Mouse (Mus musculus) limb, embryonic 12.5 days (tissue): ENCODE data around the gene Gpbar1. TPM values are rescaled to one million over a fixed set of nuclear protein-coding genes. Genes with fewer than 3 reads are reported as not detected.
A peak's percentile ranks its signal among the peaks of the same experiment; 100 is the strongest.
"Not testable (repeated sequence)": the region's sequence is repeated elsewhere in the genome, so short reads cannot be mapped to it uniquely, and the experiment has no call there.

Source experiments
- ATAC-seq: fragments of 200-750 bp; cut with Nextera tagmentation; 2 replicates; pipeline ENCODE4 v1.8.0; 2017; ENCODE audit warnings: low read depth, moderate TSS enrichment; ENCODE audit not compliant: insufficient number of reproducible peaks, insufficient read depth, low FRiP score, low TSS enrichment
- H3K27ac ChIP-seq: fragments of 300-500 bp; sonication (generic); 2 replicates; pipeline ENCODE4 v1.5.1; 2016; ENCODE audit warnings: mild to moderate bottlenecking, moderate library complexity
- H3K27me3 ChIP-seq: fragments of 300-500 bp; sonication (generic); 2 replicates; pipeline ENCODE4 v1.6.1; 2016; ENCODE audit warnings: mild to moderate bottlenecking, moderate library complexity
- H3K36me3 ChIP-seq: fragments of 300-500 bp; sonication (generic); 2 replicates; pipeline ENCODE4 v1.6.1; 2016; ENCODE audit warnings: mild to moderate bottlenecking, moderate library complexity
- H3K4me1 ChIP-seq: fragments of 300-500 bp; sonication (generic); replicated peaks from 2 replicates; pipeline ENCODE4 v1.6.1; 2016
- H3K4me2 ChIP-seq: fragments of 300-500 bp; sonication (generic); 2 replicates; pipeline ENCODE4 v1.6.1; 2016; ENCODE audit warnings: mild to moderate bottlenecking, moderate library complexity
- H3K4me3 ChIP-seq: fragments of 300-500 bp; sonication (generic); replicated peaks from 2 replicates; pipeline ENCODE4 v1.5.1; 2016; ENCODE audit warnings: mild to moderate bottlenecking
- H3K9ac ChIP-seq: fragments of 300-500 bp; sonication (generic); replicated peaks from 2 replicates; pipeline ENCODE4 v1.6.1; 2016; ENCODE audit warnings: mild to moderate bottlenecking, moderate library complexity
- H3K9me3 ChIP-seq: fragments of 300-500 bp; sonication (generic); 2 replicates; pipeline ENCODE4 v1.6.1; 2016; ENCODE audit warnings: mild to moderate bottlenecking, moderate library complexity
- WGBS: fragments of 180-500 bp; shearing (Covaris S2); methylation state at CpG from one replicate; pipeline ENCODE4 v1.1.7; 2016; 5-methylcytosine and 5-hydroxymethylcytosine counted together
- polyA plus RNA-seq: library from polyadenylated mRNA; unstranded; fragments of >200 nt; fragmentation: Nextera tagmentation; extraction: Ambion mirVana; gene quantifications from 2 replicates; pipeline ENCODE4 v1.2.1, GENCODE M21; 2016

Gene Gpbar1
- polyA plus RNA-seq, 1 experiment from 2014 or later, result 0.19 TPM

GRCm38 (mm10) chr1:74286869-74287607 is 8.7 kb downstream of the Gpbar1 start:
- not testable (repeated sequence) for H3K27me3 ChIP-seq, H3K4me2 ChIP-seq, H3K4me3 ChIP-seq, H3K9ac ChIP-seq, H3K27ac ChIP-seq, ATAC-seq, H3K9me3 ChIP-seq
- Histone ChIP-seq H3K4me1 (peaks cover 23% of the 10 kb centered on the region), H3K36me3 (peaks cover 53% of the 10 kb centered on the region)
- WGBS, result 59% methylated on average over 15 of the region's 17 CpGs

DNA sequence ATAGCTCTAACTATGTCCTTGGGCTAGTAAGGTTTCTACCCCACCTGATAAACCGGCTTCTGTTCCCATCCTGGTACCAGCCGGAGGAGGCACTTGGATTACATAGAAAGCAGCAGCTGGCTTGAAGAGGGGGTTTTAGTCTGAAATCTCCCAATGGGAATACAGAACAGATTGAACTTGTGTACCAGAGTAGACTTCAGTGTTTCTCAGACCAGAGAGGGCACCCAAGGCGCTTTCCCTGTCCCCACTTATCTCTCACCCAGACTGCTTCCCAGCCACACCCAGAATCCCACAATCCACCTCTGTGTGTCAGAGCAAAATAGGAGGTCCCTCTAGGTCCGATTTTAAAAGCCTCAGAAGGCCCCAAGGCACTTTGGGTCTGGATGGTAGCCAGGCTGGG is 10.0 kb downstream of the Gpbar1 start:
- no peak overlapping the region for H3K9ac ChIP-seq
- no peaks in the 10 kb centered on the region for H3K9me3 ChIP-seq
- H3K36me3 ChIP-seq, result peaks cover 54% of the 10 kb centered on the region
- no peak overlapping the region for H3K27ac ChIP-seq
- peaks cover 16% of the 10 kb centered on the region for H3K4me1 ChIP-seq
- H3K27me3 ChIP-seq, result no peaks in the 10 kb centered on the region
- ATAC-seq, result no peak
- H3K4me3 ChIP-seq, result no peak overlapping the region
- H3K4me2 ChIP-seq, result no peak overlapping the region
- 78% methylated on average over 4 of the region's 4 CpGs for WGBS

GRCm38 (mm10) chr1:74289248-74289647 is 10.9 kb downstream of the Gpbar1 start:
- 90% methylated on average over 9 of the region's 9 CpGs for WGBS
- no peak overlapping the region for H3K9ac ChIP-seq

GRCm38 (mm10) chr1:74289740-74290139 is 11.4 kb downstream of the Gpbar1 start:
- Histone ChIP-seq H3K4me2 (no peak overlapping the region), H3K36me3 (peaks cover 67% of the 10 kb centered on the region), H3K4me3 (no peak overlapping the region), H3K4me1 (peaks cover 13% of the 10 kb centered on the region), H3K9ac (no peak overlapping the region), H3K9me3 (no peaks in the 10 kb centered on the region), H3K27me3 (no peaks in the 10 kb centered on the region), H3K27ac (no peak overlapping the region)
- 77% methylated on average over 2 of the region's 2 CpGs for WGBS
- no peak for ATAC-seq

More at GRCm38 (mm10) chr1:74289248-74289647, 10.9 kb downstream of the Gpbar1 start:
- Histone ChIP-seq H3K4me3 (no peak overlapping the region), H3K27ac (no peak overlapping the region), H3K4me2 (no peak overlapping the region), H3K27me3 (no peaks in the 10 kb centered on the region), H3K9me3 (no peaks in the 10 kb centered on the region), H3K4me1 (peaks cover 11% of the 10 kb centered on the region), H3K36me3 (peaks cover 63% of the 10 kb centered on the region)
- no peak for ATAC-seq

DNA sequence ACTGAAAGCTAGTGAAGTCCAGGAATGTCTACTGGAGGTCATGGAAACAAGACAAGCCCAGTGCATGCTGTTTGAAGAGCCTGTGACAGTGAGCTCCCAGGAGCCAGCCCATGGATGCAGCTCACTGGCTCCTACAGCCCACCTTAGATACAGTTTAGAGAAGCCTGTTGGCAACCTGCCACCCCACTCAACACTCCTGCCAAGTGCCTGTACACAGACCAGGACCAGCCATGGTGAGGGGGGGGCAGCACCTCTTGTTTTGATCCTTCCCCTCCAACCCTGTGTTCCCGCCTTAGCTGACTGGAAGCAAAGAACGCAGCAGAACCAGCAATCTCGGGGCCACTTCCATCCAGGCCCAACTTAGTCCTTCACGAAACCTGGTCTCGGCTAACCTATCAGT is 11.8 kb downstream of the Gpbar1 start:
- no peak overlapping the region for H3K9ac ChIP-seq
- peaks cover 67% of the 10 kb centered on the region for H3K36me3 ChIP-seq

DNA sequence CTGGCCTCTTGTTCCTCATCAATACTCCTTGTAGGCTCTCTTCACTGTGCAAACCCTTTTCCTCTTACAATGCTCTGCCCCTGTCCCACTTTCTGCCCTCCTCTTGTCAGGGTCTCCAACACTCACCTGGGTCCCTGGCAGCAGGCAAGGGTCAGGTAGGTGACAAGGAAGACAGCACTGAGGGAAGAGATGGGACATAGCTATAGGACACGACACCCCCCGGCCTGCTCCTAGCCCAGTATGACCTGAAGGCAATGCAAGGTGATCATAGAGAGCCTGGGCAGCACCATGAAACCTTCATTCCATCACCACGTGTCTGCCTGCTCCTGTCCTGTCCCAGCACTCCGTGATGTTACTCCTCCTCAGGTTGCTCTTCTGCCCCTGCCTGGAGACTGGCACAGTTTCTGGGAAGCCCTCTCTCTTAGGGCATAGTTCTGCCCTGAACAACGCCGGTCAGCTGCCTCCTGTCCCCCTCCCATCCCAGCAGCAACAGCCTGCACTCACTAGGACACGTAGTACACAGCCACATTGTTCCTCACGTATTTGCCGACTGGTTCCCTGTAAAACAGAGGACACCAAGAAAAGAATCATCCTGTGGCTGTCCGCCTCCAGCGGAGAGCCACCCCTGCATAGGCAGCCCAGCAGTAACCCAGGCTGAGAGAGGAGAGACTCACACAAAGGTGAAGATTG is 14.1 kb downstream of the Gpbar1 start:
- no peak overlapping the region for H3K27ac ChIP-seq
- H3K9ac ChIP-seq, result no peak overlapping the region
- H3K4me2 ChIP-seq, result no peak overlapping the region
- peaks cover 80% of the 10 kb centered on the region for H3K36me3 ChIP-seq
- ATAC-seq, result no peak
- 90% methylated on average over 11 of the region's 11 CpGs for WGBS
- H3K27me3 ChIP-seq, result no peaks in the 10 kb centered on the region
- H3K9me3 ChIP-seq, result no peaks in the 10 kb centered on the region
- H3K4me3 ChIP-seq, result no peak overlapping the region
- H3K4me1 ChIP-seq, result peaks cover 27% of the 10 kb centered on the region

More for the DNA sequence above, 11.8 kb downstream of the Gpbar1 start:
- no peaks in the 10 kb centered on the region for H3K27me3 ChIP-seq
- no peak overlapping the region for H3K27ac ChIP-seq
- H3K4me2 ChIP-seq, result no peak overlapping the region
- peaks cover 17% of the 10 kb centered on the region for H3K4me1 ChIP-seq
- ATAC-seq, result no peak
- H3K9me3 ChIP-seq, result no peaks in the 10 kb centered on the region
- WGBS, result 95% methylated on average over 5 of the region's 5 CpGs
- H3K4me3 ChIP-seq, result no peak overlapping the region

DNA sequence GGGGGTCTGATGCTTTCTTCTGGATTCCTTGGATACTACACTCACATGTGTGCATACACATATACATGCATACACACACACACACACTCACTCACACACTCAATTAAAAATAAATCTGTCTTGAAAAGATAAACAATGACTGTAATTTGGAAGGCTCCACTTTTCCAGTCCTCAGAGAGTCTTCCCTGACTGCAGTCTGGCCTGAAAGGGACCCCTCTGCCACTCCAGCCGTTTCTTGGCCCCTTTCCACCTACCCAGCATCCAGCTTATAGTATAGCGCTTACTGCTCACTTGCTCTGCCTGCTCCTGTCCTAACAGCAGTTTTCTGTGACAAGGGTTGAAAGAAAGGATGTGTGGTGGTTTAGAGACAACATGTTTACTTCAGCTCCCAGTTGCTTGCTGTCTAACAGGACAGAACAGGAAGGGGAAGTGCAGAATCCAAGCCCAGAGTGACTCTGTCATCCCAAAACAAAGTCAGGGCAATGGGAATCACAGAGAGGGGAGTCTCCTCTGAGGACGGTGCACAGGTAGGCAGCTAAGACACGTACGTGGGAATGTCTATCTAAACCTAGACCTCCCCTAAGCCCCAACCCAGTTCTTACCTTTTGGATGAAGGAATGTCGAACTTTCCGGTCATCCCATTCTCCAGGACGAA is 15.1 kb downstream of the Gpbar1 start:
- Histone ChIP-seq H3K9me3 (no peaks in the 10 kb centered on the region), H3K4me2 (no peak overlapping the region), H3K9ac (no peak overlapping the region), H3K27me3 (no peaks in the 10 kb centered on the region), H3K4me1 (peaks cover 27% of the 10 kb centered on the region), H3K4me3 (no peak overlapping the region), H3K27ac (no peak overlapping the region), H3K36me3 (peaks cover 76% of the 10 kb centered on the region)
- WGBS, result 87% methylated on average over 8 of the region's 8 CpGs
- ATAC-seq, result no peak

DNA sequence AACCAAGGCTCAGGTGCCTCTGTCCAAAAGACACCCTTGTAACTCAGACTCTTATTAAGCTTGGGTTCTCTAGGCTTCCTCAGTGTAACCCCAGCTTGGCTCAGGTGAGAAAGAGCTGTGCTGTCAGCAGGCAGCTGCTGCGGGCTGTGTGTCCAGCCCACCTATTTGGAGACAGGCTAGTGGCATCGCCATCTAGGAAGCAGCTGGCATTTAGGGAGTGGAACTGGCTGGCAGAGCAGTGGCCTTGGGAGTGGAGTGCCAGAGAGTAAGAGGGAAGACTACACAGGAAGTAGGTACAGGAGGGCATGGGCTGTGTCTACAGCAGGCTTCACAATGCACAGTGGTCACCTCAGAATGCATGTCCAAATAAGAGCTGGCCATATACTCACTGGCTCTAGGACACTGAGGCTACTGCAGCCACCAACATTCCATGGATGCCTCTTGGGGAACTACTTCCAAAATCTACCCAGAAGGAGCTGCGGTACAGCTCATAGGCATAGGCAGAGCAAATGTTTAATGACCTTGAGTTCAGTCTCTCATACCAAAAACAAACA is 15.8 kb downstream of the Gpbar1 start:
- no peak overlapping the region for H3K27ac ChIP-seq
- no peak for ATAC-seq
- H3K27me3 ChIP-seq, result no peaks in the 10 kb centered on the region
- no peak overlapping the region for H3K9ac ChIP-seq
- peaks cover 69% of the 10 kb centered on the region for H3K36me3 ChIP-seq
- no peak overlapping the region for H3K4me3 ChIP-seq
- H3K9me3 ChIP-seq, result no peaks in the 10 kb centered on the region
- peaks cover 27% of the 10 kb centered on the region for H3K4me1 ChIP-seq
- WGBS, result 91% methylated on average over 3 of the region's 3 CpGs
- H3K4me2 ChIP-seq, result no peak overlapping the region

GRCm38 (mm10) chr1:74294733-74295455 is 16.5 kb downstream of the Gpbar1 start:
- ATAC-seq, result peak; percentile 13; the same call in 1 of the 2 replicates
- peaks cover 27% of the 10 kb centered on the region for H3K4me1 ChIP-seq
- H3K9me3 ChIP-seq, result no peaks in the 10 kb centered on the region
- H3K4me3 ChIP-seq, result no peak overlapping the region
- peak overlapping the region; percentile 38; the same call in 1 of the 2 replicates for H3K9ac ChIP-seq
- H3K27me3 ChIP-seq, result no peaks in the 10 kb centered on the region
- H3K4me2 ChIP-seq, result peak overlapping the region; percentile 42; the same call in 1 of the 2 replicates
- 90% methylated on average over 6 of the region's 6 CpGs for WGBS
- H3K27ac ChIP-seq, result peak overlapping the region; percentile 88
- peaks cover 62% of the 10 kb centered on the region for H3K36me3 ChIP-seq

DNA sequence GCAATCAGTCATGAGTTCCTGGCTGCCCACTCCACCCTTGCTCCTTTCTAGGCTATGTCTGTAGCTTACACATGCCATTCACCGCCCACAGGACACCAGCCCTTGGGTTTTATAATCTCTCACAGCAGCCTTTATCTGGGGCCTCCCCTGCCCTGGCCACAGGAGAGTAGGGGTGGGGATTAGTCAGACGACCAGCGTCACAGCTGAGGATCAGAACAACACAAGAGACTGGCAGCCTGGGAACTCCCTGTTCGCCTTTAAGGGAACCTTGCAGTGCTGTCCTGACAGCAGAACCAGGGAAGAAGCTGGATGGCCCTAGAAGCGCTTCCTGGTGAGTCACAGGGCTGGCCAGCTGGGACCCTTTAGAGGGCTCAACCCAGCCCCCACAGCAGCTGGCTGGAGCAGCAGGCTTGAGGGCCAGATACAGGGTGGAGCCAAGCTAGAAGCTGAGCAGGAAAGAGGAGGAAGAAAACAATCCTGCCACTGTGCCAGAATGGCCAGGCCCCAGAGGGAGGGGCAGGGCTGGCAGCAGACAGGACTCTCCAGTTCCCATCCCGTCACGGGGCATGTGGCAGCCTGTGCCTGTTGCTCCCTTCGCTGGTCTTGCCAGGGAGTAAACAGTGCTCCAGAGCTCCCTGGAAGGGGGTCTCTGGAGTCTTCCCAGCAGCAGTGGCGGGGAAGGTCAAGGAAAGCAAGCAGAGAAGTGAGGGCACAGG is 17.3 kb downstream of the Gpbar1 start:
- peak; percentile 75 for ATAC-seq
- Histone ChIP-seq H3K4me3 (0 out of 2 replicates have a peak overlapping the region, but pooled peaks have one; percentile 2), H3K36me3 (peaks cover 55% of the 10 kb centered on the region), H3K27me3 (no peaks in the 10 kb centered on the region), H3K9me3 (no peaks in the 10 kb centered on the region), H3K27ac (peak overlapping the region; percentile 88), H3K9ac (peak overlapping the region; percentile 38; the same call in 1 of the 2 replicates), H3K4me2 (peak overlapping the region; percentile 42), H3K4me1 (peaks cover 27% of the 10 kb centered on the region)
- 15% methylated on average over 9 of the region's 9 CpGs for WGBS
